Mouse (Mus musculus) frontal cortex, postnatal 25 days (tissue): ENCODE data around the gene Foxp2.

Experiments
- DNase-seq, 2 experiments: peaks; one replicate each; pipeline ENCODE4 v3.0.0; 2022; ENCODE audit warnings: low spot score in 2 of 2

Gene Foxp2

GRCm38 (mm10) chr6:15101548-15101947 is 200.4 kb downstream of the Foxp2 start:
- DNase-seq = no peak

- DNase-seq = no peak
Measured at GRCm38 (mm10) chr6:15120916-15121315, 219.8 kb downstream of the Foxp2 start.

DNA sequence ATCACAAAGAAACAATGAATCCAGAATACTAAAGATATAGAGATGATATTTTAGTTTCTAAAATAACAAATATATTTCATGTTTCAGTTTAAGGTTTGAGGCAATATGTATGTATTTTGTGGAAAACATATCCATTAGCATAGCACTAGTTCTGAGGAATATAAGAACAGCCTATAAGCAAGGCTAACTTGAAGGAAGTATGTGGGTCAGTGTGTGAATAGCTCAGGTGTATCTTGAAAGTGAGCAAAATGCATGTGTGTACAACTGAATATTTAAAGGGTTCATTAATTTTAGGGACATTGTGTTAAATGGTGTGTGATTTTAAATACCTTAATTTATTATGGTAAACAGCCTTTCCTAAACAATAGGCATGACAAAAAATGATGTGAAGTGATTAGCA is 220.2 kb downstream of the Foxp2 start:
- DNase-seq = no peak

DNA sequence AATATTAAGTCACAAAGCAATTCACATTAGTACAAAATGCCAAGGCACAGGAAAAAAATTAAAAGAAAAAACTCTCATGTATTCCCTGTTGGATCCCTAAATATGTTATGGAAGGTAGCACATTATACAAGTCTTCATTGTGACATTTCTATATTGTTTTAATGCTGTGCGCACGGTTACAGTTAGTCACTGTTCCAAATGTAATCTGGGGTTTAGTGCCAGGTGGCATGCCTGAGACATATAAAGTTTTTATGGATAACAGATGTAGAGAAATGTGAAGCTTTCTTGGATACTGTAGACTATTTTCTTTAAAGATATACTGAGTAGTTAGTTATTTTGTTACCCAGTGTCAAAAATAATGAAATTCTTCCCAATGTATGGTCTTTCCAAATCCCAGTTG is 229.0 kb downstream of the Foxp2 start:
- no peak for DNase-seq

DNA sequence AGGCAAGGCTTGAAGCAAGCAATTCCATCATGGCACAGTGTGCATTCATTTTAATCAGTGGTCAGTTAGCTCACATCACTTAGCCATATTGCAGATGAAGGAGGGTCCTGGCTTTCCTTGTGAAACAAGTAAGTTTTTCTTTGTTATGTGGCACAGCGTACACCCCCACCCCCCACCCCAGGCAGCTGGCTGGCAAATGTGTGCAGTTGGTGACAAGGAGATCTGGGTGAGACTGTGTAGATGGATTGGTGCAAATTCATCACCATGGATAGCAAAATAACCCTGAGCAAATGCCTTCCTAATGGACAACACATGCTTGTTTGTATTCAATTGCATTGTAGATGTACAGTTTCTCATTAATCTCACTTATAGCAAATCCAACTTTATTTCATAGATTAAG is 240.9 kb downstream of the Foxp2 start:
- no peak for DNase-seq

GRCm38 (mm10) chr6:15151619-15152018 is 250.5 kb downstream of the Foxp2 start:
- no peak for DNase-seq

GRCm38 (mm10) chr6:15163508-15164053 is 262.4 kb downstream of the Foxp2 start:
- DNase-seq = no peak

- no peak for DNase-seq
Measured at GRCm38 (mm10) chr6:15176754-15177153, 275.6 kb downstream of the Foxp2 start.

- DNase-seq = no peak
Measured at GRCm38 (mm10) chr6:15192877-15193276, 291.7 kb downstream of the Foxp2 start.

DNA sequence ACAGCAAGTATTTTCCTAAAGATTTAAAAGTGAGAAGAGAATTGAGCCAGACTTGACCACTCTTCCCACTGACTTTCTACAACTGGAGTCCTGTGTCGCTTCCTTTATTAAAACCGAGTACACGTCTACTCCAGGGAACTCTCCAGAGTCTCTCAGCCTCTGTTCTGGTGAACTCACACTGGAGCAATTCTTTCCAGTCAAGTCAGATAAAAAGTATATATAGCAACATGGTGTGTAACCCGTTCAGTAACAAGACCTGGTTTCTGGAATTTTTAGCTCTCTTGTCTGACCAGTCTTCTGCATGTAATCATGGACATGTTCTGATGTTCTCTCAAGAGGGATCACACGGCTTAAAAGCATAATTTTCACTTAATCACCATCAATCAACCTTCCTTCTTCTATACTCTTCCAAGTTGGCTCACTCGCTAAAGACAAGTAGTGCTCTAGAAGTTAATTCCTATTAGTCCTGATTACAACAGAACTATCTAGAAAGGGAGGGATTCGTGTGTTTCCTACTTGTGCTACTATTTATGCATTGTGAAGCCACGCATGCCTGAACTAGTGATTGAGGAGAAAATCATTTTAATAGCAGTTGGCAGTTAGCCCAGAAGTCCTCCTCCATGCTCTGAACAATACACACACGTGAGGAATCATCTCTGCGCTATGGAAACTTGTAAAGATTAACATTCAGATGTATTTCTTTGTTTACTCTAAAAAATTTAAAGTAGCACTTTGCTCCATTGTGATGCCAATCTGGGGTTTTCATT is 341.2 kb downstream of the Foxp2 start:
- no peak for DNase-seq

DNA sequence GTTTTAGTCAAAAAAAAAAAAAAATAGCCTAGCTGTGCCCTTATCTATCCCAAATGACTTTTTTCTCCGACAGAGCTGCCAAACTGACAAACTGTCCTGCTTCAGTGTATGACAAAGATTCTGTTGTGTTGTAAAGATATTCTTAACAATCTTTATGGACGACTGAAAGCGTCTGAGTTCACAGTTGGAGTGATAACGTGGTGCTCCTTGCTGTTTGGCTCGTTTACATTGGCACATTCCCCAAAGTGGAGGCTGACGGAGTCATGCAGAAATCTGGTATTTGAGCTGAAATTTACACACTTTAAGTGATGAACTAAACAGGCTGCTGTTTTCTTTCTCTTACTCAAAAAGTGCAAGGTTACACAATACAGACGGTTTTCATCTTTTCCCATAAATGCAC is 356.2 kb downstream of the Foxp2 start:
- DNase-seq = no peak

DNA sequence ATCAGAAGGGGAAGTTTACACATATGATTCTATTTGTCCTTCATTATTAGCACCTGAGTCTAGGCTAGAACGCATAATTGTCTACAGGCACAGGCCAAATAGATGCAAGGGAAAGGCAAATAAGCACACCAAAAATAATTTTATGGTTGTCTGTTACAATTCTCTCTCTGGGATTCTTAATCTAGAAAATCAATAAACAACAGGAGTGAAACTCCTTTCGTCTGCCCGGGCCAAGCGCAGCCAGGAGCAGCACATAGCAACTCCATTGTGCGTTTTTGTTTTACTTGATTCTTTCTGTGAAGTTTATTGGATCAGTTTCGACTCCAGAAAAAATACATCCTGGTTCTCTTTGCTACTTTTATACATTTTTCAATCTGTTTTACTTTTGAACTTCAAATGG is 356.7 kb downstream of the Foxp2 start:
- no peak for DNase-seq

- no peak for DNase-seq
Measured at GRCm38 (mm10) chr6:15268136-15268535, 367.0 kb downstream of the Foxp2 start.

GRCm38 (mm10) chr6:15285213-15285612 is 384.1 kb downstream of the Foxp2 start:
- no peak for DNase-seq

DNA sequence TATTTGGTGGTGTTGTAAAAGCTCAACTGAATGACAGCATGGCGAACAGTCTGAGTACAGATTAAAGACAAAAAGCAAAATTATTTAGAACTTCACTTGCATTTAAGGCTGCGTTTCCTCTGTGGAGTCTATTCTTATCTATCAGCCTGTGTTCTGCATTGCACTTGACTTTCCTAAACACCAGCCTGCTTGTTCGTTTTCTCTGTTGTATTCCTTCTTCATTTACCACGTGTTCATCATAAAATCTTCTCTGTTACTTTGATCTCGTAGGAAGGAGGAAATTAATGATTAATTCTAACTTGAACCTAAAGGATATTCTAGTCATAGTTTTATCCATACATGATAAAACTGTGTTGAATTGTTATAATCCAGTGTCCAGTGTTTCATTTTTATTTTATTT is 392.9 kb downstream of the Foxp2 start:
- no peak for DNase-seq

DNA sequence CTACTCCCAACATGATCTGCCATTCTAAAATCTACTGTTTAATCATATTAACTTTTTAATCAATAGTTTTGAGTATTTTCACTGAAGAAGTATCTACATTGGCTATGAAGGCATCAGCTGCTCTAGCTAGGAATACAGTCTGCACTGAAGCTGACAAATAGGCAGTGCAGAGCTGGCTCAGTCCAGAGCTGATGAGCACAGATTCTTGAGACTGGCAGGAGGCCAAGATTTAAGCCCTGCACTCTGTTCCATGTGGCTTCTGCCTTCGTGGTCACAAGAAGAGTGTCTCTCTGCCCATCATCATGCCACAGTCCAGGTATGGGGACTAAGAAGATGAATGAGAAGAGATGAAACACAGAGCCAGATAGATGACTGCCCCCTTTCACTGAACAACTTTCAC is 398.1 kb downstream of the Foxp2 start:
- no peak for DNase-seq

DNA sequence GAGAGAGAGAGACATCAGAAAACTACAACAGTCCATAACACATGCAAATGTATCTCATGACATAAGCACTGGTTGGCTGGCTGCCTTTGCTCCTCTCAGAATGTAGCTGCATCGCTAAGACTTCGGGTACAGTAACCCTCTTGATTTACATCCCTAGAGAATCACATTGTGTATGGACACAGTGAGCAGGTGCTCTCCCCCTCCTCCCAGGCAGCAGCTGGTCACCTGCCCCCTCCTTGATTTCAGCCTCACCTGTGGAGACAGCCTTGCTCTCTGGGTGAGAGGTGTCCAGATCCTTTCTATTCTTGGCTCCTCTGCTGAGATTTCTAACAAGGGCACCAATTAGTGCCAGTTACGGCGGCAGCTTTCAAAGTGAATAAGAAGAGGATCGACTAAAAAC is 409.5 kb downstream of the Foxp2 start:
- no peak for DNase-seq

GRCm38 (mm10) chr6:15316948-15317347 is 415.8 kb downstream of the Foxp2 start:
- DNase-seq = no peak

DNA sequence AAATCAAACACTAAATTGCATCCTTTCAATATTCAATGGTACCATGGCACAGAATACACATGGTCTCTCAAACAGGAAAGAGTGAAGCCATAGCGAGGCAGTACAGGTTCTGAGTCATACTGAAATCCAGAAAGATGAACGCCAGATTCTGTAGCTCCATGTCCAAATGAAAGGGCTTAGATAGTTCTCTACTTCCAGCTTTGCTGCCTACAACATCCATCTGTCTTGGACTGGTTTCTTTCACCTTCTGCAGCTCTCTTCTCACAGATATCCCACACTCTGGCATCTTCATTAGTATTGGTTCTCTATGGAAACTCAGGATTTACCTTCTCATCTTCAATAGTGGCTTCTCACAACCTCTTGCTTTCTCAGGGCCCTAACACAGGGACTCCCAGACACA is 417.2 kb downstream of the Foxp2 start:
- no peak for DNase-seq

GRCm38 (mm10) chr6:15321551-15321974 is 420.4 kb downstream of the Foxp2 start:
- no peak for DNase-seq

- no peak for DNase-seq
Measured at GRCm38 (mm10) chr6:15323099-15323498, 421.9 kb downstream of the Foxp2 start.

GRCm38 (mm10) chr6:15347705-15348104 is 446.6 kb downstream of the Foxp2 start:
- no peak for DNase-seq

DNA sequence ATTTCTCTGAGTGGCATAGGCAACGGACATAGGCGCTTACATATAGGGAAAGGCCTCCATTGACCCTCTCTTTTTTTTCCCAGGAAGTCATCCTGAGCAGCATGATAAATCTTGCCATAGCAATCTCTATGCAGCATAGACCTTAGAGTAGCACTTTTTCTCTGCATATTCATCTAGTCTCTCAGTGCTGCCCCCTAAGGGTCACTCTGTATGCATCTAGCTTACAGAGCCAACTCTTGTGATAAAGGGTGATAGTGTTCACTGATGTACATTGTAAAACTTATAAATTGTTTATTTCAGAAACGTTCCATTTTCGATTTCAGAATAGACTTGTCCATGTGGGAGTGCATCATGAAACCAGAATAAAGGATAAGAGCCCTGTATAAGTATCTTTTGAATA is 454.7 kb downstream of the Foxp2 start:
- DNase-seq = no peak

DNA sequence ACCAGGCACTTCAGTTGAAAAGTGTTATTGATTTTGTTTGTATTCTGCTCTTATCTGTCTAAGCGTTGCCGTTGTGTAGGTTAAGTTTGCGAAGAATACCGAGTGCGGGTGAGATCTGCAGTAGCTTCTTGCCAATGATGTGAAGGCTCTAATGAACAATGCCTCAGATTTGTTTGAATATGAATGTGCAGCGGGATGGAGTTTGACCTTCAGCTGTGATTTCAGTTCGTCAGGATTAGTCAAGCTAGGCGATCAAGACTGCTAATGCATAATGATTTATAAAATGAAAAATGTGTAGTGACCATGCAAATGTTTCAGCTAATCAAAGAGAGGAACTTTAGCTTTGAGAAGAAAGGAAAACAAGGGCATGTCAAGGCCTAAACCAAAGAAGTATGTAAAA is 469.1 kb downstream of the Foxp2 start:
- no peak for DNase-seq
